Mouse (Mus musculus) embryonic stem cell, embryonic (primary cell): Measurements from ENCODE around the gene Smarcb1.

ENCODE experiments used
- CTCF ChIA-PET, 4 experiments: fragments of 300-600 bp in 2 of 4; fragments of 350-600 bp in 2 of 4; sonication (Branson Sonifier 250); formaldehyde crosslinking; loops; one replicate each; lab custom pipeline; 2022; ENCODE audit warnings: inconsistent platforms in 2 of 4; lab: Charles Lee
- POLR2A ChIA-PET, 4 experiments: fragments of 300-600 bp in 2 of 4; fragments of 350-600 bp in 2 of 4; sonication (Branson Sonifier 250); formaldehyde crosslinking; loops; one replicate each; lab custom pipeline; 2022; ENCODE audit warnings: antibody characterized with exemption in 4 of 4, inconsistent platforms in 1 of 4; lab: Charles Lee

Gene Smarcb1

DNA sequence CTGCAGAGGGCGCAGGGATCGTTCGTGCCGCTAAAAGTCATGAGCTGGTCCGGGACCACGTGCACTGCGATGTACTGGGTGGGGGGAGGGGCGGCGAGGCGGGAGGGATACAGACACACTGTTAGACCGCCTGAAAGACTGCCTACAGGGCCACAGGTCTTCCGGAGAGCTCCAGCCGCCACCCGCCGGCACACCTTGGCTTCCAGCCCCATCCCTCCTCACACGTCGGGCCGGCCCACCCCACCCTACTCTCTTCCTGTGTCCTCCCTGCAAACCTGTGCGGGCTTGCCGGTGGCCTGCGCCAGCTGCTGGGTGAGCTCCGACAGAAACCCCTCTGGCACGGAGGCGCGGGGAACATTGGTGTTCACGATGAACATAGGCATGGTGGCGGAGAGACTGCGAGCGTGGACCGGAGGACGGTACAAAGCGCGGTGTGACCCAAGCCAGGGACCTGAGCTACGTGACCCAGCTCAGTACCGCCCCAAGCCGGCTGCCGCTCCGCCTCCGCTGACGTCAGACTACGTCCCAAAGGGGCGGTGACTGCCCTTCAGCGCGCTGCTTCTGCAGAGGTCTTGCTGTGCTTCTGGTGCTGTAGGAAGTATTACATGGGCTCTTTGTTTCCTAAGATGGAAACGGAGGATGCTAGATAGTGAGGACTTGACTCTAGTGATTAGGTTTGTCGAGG is 61.5 kb downstream of the Smarcb1 start, which contains the start of gene Mif:
Mif (minus strand) TSS at position 455 of the 685 bp plus-strand sequence.
- CTCF ChIA-PET = interaction anchor here in 3 of 4 experiments (0.5 to 1.8 kb wide), 17 partner anchors 9 to 274 kb away, joined by 3 to 12 read pairs (median 5); partner anchors contain the start of genes Cabin1 (in 2 of the 3) and Gstt2 (in 1 of the 3)

DNA sequence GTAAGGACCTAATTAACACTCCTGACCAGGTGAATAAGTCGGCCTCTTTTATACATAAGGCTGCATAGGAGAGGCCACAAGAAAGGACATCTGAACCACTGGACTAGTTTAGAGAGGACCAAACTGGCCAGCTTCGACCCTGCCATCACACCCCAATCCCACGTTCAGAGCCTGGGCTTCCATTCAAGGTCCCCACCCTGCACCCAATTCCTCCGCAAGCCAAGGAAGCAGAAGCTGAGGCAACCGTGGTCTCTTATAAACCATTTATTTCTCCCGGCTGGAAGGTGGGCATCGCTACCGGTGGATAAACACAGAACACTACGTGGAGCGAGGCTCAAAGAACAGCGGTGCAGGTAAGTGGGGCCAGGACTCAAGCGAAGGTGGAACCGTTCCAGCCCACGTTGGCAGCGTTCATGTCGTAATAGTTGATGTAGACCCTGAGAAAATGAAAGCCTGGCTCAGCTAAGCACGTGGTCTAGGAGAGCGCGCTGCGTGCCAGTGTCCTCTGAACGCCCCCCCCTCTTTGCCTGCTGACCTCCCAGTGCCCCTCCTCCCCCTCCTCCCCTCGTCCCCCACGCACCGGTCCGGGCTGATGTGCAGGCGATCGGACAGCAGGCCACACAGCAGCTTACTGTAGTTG is 62.2 kb downstream of the Smarcb1 start:
- ChIA-PET CTCF (interaction anchor here in 3 of 4 experiments (0.5 to 1.7 kb wide), 16 partner anchors 8 to 273 kb away, joined by 3 to 12 read pairs (median 5); partner anchors contain the start of gene Cabin1 (in 2 of the 3)), POLR2A (interaction anchor here (0.5 to 10.3 kb wide), 86 partner anchors 8 to 302 kb away, joined by 3 to 260 read pairs (median 5); partner anchors contain the start of genes Gstt2 (in 4 of the 4), Ddt (in 3 of the 4), Gm867 (in 3 of the 4) and Cabin1 (in 2 of the 4))

More for the DNA sequence above, 61.5 kb downstream of the Smarcb1 start, which contains the start of gene Mif:
- POLR2A ChIA-PET = interaction anchor here (0.5 to 10.3 kb wide), 94 partner anchors 8 to 302 kb away, joined by 3 to 260 read pairs (median 5); partner anchors contain the start of genes Gstt2 (in 4 of the 4), Cabin1 (in 3 of the 4), Ddt (in 3 of the 4) and Gm867 (in 3 of the 4)

DNA sequence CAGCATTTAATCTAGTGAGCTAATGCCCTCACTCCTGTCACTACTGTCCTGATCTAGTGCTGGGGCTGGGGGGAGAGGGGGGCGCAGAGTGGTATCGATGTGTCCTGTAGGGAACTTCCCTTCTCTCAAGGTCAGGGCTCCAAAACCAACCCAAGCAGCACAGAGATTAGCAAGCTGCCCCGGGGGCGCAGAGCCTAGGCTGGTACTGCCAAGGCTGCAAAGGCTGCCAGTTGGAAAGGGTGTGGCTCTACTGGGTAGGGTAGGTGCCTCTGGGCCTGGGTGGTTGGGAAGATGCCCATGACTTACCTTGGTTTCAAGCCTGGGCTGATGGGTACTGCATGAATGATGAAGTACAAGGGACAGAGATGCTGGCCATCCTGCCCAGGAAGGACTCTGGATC is 63.8 kb downstream of the Smarcb1 start:
- ChIA-PET CTCF (interaction anchor here in 3 of 4 experiments (0.6 to 1.5 kb wide), 6 partner anchors 25 to 656 kb away, joined by 3 to 6 read pairs (median 4); no protein-coding TSS in a partner anchor), POLR2A (interaction anchor here (0.5 to 10.3 kb wide), 33 partner anchors 7 to 343 kb away, joined by 3 to 260 read pairs (median 5); partner anchors contain the start of genes Gstt2 (in 3 of the 4), Ddt (in 2 of the 4), Gm867 (in 2 of the 4) and Mmp11 (in 2 of the 4))

DNA sequence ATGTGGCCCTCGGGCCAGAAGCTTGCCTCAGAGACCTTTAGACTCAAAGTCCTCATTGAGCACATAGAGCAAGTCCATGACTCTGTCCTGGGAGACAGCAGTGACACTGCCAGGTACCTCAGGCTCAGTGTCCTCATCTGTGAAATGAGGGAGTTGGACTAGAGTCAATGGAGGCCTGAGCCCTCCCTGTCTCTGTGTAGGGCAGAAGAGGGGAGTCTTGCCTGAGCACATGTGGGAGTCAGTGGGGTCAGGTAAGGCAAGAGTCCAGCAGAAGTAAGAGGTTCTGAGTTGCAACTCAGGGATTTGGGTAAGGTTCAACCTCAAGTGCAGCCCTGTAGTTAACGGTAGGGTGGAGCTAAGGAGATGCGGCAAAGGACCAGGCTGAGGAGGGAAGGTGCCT is 64.4 kb downstream of the Smarcb1 start:
- ChIA-PET CTCF (interaction anchor here in 1 of 4 experiments (0.6 kb wide), 2 partner anchors 94 to 657 kb away, joined by 4 to 6 read pairs; no protein-coding TSS in a partner anchor), POLR2A (interaction anchor here in 3 of 4 experiments (0.5 to 10.3 kb wide), 24 partner anchors 8 to 188 kb away, joined by 3 to 260 read pairs (median 5); partner anchors contain the start of genes Mmp11 (in 3 of the 3), Gstt2 (in 2 of the 3), Chchd10 (in 1 of the 3) and Ddt (in 1 of the 3))

DNA sequence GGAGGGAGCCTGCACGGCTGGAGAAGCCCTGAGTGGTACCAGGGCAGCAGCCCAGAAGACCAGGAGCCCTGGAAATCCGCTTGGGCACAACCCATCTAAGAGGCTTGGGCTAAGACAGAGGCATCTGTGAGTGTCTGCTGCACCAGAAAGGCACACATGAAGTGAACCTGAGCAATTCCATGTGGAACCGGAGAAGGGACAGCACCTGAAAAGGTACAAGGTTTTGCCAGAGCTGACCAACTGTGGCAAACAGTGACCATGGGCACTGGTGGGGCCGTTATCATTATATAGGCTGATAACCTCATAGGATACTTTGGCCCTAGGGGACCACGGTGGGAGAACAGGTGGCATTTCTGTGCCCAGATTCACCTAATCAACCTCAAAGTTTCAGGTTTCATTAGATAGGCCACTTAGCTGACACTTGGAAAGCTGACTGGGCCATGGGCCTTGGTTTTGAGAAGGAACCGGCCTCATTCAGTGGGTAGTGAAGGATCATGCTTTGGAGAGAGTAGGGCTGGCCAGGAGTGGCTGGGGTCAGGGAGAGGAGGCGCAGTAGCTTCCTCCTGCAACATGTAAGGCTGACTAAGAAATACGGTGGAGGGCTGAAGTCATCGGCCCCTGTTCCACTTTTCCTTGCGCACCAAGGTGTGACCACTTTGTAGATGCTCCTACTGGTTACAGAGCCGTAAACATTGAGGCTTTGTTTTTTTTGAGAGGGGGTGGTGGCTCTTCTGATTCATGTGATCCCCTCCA is 65.1 kb downstream of the Smarcb1 start:
- ChIA-PET CTCF (no interaction called here), POLR2A (interaction anchor here in 3 of 4 experiments (0.6 to 10.3 kb wide), 17 partner anchors 9 to 92 kb away, joined by 3 to 260 read pairs (median 5); partner anchors contain the start of genes Gm867 (in 2 of the 3), Gstt2 (in 2 of the 3), Mmp11 (in 2 of the 3) and Cabin1 (in 1 of the 3))

DNA sequence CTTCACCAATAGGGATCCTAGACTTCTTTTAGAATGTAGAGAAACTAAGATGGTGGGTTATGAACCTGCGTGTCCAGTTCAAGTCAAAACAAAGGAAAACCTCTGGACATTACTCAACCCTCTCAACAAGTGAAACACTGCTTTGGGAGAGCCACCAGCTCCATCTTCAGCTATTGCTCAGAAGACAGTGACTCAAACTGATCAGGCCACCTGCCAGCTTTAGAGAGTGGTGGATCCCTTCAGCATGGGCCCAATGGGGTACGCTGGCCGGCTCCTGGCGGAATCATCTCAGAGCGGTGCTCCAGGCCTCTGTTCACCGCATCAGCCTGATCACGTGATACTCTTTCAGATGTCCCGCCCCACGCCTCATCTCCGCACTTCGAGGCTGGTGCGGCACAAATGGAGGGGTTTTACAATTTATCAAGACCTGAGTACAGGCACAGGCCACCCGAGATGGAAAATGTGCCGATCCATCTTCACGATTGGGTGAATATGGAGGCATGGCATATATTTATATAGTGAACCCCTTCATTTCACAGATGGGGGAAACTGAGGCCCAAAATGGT is 65.9 kb downstream of the Smarcb1 start:
- POLR2A ChIA-PET = interaction anchor here in 3 of 4 experiments (0.9 to 11.8 kb wide), 9 partner anchors 11 to 95 kb away, joined by 3 to 260 read pairs (median 7); partner anchors contain the start of genes Gstt2 (in 2 of the 3) and Smarcb1 (in 1 of the 3)
- CTCF ChIA-PET = interaction anchor here in 3 of 4 experiments (1.0 to 11.3 kb wide), 6 partner anchors 20 to 269 kb away, joined by 3 to 126 read pairs (median 6); partner anchors contain the start of gene Gstt2 (in 1 of the 3)

DNA sequence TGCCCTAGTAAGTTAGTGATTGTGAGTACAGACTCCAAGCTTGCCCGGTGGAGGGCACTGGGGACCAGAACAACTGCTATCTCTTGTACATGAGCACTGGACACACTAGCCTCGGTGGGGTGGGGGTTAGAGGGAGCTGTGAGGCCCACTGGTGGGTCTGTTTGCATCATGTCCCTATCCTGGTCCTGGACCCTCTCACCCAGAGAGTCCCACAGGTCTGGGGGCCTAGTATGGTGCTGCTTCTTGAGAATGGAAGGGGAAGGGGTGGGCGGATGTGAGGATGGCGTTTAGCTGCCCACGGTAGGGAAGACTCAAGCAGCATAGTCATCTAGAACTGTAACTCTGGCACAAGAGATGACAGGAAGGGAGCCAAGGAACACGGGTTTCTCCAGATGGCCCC is 66.6 kb downstream of the Smarcb1 start:
- ChIA-PET POLR2A (interaction anchor here in 3 of 4 experiments (0.9 to 11.8 kb wide), 10 partner anchors 10 to 96 kb away, joined by 3 to 260 read pairs (median 9); partner anchors contain the start of genes Gstt2 (in 2 of the 3) and Smarcb1 (in 1 of the 3)), CTCF (interaction anchor here in 3 of 4 experiments (0.5 to 11.3 kb wide), 8 partner anchors 19 to 269 kb away, joined by 3 to 126 read pairs (median 4); partner anchors contain the start of gene Gstt2 (in 1 of the 3))

DNA sequence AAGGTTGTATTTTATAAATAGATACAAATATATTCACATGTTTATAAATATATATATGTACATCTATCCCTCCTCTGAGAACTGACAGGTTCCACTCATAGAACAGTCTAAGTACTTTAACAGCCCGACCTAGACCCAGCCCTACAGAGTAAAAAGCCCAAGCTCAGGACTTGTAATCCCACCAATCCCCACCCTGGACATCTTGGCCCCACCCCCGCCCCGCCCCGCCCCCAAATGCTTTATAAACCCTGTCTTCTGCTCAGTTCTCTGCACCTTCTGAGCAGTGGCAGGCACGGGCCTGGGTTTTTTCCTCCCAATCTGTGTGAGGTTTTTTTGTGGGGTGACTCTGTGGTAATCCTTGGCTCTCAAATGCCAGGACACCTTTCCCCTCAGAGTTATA is 67.3 kb downstream of the Smarcb1 start:
- POLR2A ChIA-PET = interaction anchor here (0.5 to 11.8 kb wide), 20 partner anchors 12 to 276 kb away, joined by 3 to 260 read pairs (median 4); partner anchors contain the start of genes Gstt2 (in 2 of the 4), Cabin1 (in 1 of the 4), Ddt (in 1 of the 4) and Gm867 (in 1 of the 4)
- CTCF ChIA-PET = interaction anchor here (0.6 to 11.3 kb wide), 28 partner anchors 15 to 709 kb away, joined by 3 to 126 read pairs (median 5); partner anchors contain the start of genes Gstt2 (in 2 of the 4), Cabin1 (in 1 of the 4), Chchd10 (in 1 of the 4) and Ddt (in 1 of the 4)

DNA sequence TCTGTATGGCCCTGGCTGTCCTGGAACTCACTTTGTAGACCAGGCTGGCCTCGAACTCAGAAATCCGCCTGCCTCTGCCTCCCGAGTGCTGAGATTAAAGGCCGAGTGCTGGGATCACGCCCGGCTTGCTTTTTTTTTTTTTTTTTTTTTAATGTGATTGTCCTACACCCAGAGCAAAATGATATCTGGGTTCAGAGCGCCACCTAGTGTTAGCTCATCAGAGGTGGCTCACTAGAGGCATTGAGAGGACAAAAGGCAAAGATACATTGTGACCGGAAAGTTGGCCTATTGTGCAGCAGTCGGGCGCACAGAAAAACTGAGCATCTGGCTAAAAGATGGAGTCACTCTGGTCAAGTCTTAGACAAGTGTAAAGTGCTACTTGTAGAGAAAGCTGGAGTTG is 68.0 kb downstream of the Smarcb1 start:
- ChIA-PET POLR2A (interaction anchor here (0.5 to 11.8 kb wide), 24 partner anchors 9 to 285 kb away, joined by 3 to 260 read pairs (median 4); partner anchors contain the start of genes Gstt2 (in 2 of the 4), Cabin1 (in 1 of the 4), Ddt (in 1 of the 4) and Gm867 (in 1 of the 4)), CTCF (interaction anchor here (0.6 to 11.3 kb wide), 35 partner anchors 14 to 709 kb away, joined by 3 to 126 read pairs (median 4); partner anchors contain the start of genes Gstt2 (in 2 of the 4), Cabin1 (in 1 of the 4), Chchd10 (in 1 of the 4) and Ddt (in 1 of the 4))

DNA sequence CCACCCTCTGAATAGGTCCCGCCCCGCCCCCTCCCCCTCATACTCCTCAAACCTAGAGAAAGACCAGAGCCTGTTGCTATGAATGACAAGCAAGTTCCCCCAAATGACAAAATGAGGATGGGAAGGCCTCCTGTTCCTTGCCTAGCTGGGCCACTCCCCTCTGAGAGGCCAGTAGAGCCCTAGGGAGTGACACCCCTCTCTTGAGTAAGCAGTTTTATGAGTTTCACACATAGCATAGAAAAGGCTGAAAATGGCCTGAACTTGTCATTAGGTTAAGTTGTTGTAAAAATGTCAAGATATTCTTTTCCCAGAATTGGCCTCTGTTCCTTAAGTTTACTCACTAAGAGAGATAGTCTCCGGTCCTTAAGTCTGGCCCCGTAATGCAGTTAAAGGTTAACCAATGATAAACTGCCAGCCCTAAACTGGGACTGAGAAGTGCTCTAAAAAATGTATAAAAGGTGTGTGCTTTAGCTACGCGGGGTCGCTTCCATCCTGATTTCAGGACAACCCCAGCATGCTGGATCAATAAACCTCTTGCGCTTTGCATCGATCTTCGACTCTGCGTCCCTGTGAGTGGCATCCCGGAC is 68.8 kb downstream of the Smarcb1 start:
- POLR2A ChIA-PET = interaction anchor here in 3 of 4 experiments (0.7 to 11.8 kb wide), 15 partner anchors 7 to 209 kb away, joined by 3 to 260 read pairs (median 5); partner anchors contain the start of genes Gstt2 (in 2 of the 3), Mif (in 1 of the 3) and Susd2 (in 1 of the 3)
- CTCF ChIA-PET = interaction anchor here in 3 of 4 experiments (0.5 to 11.3 kb wide), 15 partner anchors 17 to 289 kb away, joined by 3 to 126 read pairs (median 6); partner anchors contain the start of gene Gstt2 (in 2 of the 3)

DNA sequence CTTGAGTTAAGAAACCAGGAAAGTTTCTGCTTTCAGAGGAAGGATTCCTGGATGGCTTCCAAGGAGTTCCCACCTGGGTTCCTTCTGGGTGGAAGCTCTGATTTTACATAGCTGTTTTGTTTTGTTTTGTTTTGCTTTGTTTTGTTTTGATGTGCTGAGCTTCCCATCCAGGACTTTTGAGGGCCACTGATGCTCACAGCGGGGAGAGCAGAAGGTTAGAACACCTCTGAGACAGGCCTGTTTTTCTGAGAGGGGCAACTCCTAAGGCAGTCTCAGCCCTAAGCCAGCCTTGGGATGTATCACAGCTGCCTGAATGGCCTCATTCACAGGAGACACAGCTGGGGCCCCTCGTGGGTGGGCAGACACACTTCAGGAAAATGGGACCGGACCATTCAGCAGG is 69.7 kb downstream of the Smarcb1 start:
- POLR2A ChIA-PET = interaction anchor here (0.5 to 11.8 kb wide), 53 partner anchors 8 to 289 kb away, joined by 3 to 189 read pairs (median 4); partner anchors contain the start of genes Cabin1 (in 3 of the 4), Ddt (in 3 of the 4), Gstt2 (in 3 of the 4) and Mif (in 3 of the 4)
- CTCF ChIA-PET = interaction anchor here (0.6 to 11.3 kb wide), 37 partner anchors 12 to 1244 kb away, joined by 3 to 126 read pairs (median 4); partner anchors contain the start of genes Gstt2 (in 4 of the 4) and Ddt (in 1 of the 4)

DNA sequence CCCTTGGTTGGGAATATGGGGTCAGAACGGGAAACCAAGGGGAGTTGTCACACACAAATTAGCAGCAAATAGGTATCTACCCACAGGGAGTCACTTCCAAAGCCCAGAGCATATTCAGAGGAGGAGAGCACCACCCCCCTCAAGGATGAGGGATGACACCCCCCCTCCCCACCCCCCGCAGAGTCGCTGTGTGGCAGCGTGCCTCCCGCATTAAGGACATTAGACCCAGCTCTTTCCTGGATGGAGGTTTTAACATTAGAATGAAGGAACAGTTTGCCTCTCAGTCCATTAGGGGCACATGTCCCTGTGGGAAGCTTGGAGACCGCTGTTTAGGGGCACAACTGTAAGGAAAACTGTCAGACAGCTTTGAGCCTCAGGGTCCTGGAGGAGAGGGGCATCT is 70.3 kb downstream of the Smarcb1 start:
- POLR2A ChIA-PET = interaction anchor here (0.6 to 11.8 kb wide), 57 partner anchors 9 to 288 kb away, joined by 3 to 189 read pairs (median 4); partner anchors contain the start of genes Gstt2 (in 4 of the 4), Cabin1 (in 3 of the 4), Ddt (in 3 of the 4) and Mif (in 3 of the 4)
- CTCF ChIA-PET = interaction anchor here (0.6 to 11.3 kb wide), 39 partner anchors 9 to 1243 kb away, joined by 3 to 126 read pairs (median 4); partner anchors contain the start of genes Gstt2 (in 3 of the 4), Ddt (in 2 of the 4) and Mif (in 1 of the 4)

DNA sequence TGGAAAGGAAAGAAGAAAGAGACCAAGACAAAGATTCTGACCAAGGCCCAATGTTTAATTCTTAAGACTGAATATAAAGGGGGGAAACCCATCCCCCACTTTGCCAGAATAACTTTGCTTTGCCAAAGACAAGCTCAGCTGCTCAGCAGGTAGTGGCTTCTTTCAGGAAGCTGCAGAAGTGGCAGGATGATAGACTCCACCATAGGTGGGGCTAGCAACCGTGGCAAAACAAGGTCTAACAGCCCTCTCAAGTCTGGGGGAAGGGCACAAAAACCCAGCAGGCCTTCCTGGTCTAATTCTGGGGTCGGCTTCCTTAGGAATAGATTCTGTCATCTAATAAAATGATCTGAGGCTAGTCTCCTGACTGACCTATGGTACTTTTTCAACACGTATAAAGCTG is 73.0 kb downstream of the Smarcb1 start:
- ChIA-PET CTCF (interaction anchor here (0.6 to 11.3 kb wide), 6 partner anchors 13 to 885 kb away, joined by 3 to 126 read pairs (median 6); partner anchors contain the start of gene Gstt2 (in 2 of the 4)), POLR2A (interaction anchor here (0.5 to 11.8 kb wide), 16 partner anchors 9 to 87 kb away, joined by 3 to 189 read pairs (median 3); partner anchors contain the start of genes Gstt2 (in 3 of the 4), Mif (in 2 of the 4), Chchd10 (in 1 of the 4) and Ddt (in 1 of the 4))
